Mouse (Mus musculus) kidney, adult 2 months (tissue): Measurements from ENCODE around the gene Fthl17d.
"Not testable (repeated sequence)": the region's sequence is repeated elsewhere in the genome, so short reads cannot be mapped to it uniquely, and the experiment has no call there.

ENCODE experiments used
- CTCF ChIP-seq: fragments of 200-500 bp; conservative IDR thresholded peaks from 2 replicates; pipeline ENCODE4 v1.5.1; 2011; ENCODE audit warnings: low read depth, mild to moderate bottlenecking, control low read depth, low read length, moderate library complexity, mixed read lengths; ENCODE audit not compliant: insufficient read depth, insufficient read length
- POLR2A ChIP-seq: fragments of 200-500 bp; IDR thresholded peaks from one replicate; pipeline ENCODE4 v1.6.1; 2011; ENCODE audit warnings: low read depth, low read length, control low read depth

GRCm38 (mm10) chrX:8976459-8976858 is 10.1 kb downstream of the Fthl17d start, which contains the start of gene Fthl17c:
- TF ChIP-seq CTCF, POLR2A: not testable (repeated sequence)
